Mouse (Mus musculus) adipocyte (in vitro differentiated cells): ENCODE measurements around the gene D1Ertd622e.

Source experiments
- DNase-seq: peaks from one replicate; pipeline ENCODE4 v3.0.0-alpha.2; 2016; ENCODE audit warnings: low spot score

The D1Ertd622e gene

GRCm38 (mm10) chr1:97661406-97662241 lies at the start of gene D1Ertd622e:
D1Ertd622e (minus strand) TSS chr1:97662074.
- peak; percentile 76 for DNase-seq

GRCm38 (mm10) chr1:97710520-97710919 lies 48.6 kb upstream of the D1Ertd622e start:
- no peak for DNase-seq

GRCm38 (mm10) chr1:97705389-97705788 lies 43.5 kb upstream of the D1Ertd622e start:
- DNase-seq, result no peak

- DNase-seq, result no peak
Observed at GRCm38 (mm10) chr1:97704646-97705045, 42.8 kb upstream of the D1Ertd622e start.

GRCm38 (mm10) chr1:97698956-97699570 lies 37.2 kb upstream of the D1Ertd622e start:
- DNase-seq, result no peak

- no peak for DNase-seq
Observed at GRCm38 (mm10) chr1:97697273-97697672, 35.4 kb upstream of the D1Ertd622e start.

- DNase-seq, result no peak
Observed at GRCm38 (mm10) chr1:97693825-97694224, 32.0 kb upstream of the D1Ertd622e start.

- peak; percentile 71 for DNase-seq
Observed at GRCm38 (mm10) chr1:97688756-97689155, 26.9 kb upstream of the D1Ertd622e start.

- DNase-seq, result no peak
Observed at GRCm38 (mm10) chr1:97676526-97677177, 14.8 kb upstream of the D1Ertd622e start.

GRCm38 (mm10) chr1:97676115-97676514 lies 14.2 kb upstream of the D1Ertd622e start:
- DNase-seq, result no peak

- no peak for DNase-seq
Observed at GRCm38 (mm10) chr1:97672849-97673248, 11.0 kb upstream of the D1Ertd622e start.

GRCm38 (mm10) chr1:97667288-97667687 lies 5.4 kb upstream of the D1Ertd622e start:
- no peak for DNase-seq

GRCm38 (mm10) chr1:97662324-97662723 lies 450 bp upstream of the D1Ertd622e start:
- DNase-seq, result no peak

- peak; percentile 88 for DNase-seq
Observed at GRCm38 (mm10) chr1:97660687-97661405, 1.0 kb downstream of the D1Ertd622e start.

- no peak for DNase-seq
Observed at GRCm38 (mm10) chr1:97659405-97659804, 2.5 kb downstream of the D1Ertd622e start.

- DNase-seq, result no peak
Observed at GRCm38 (mm10) chr1:97657786-97658185, 4.1 kb downstream of the D1Ertd622e start.

GRCm38 (mm10) chr1:97657201-97657600 lies 4.7 kb downstream of the D1Ertd622e start:
- DNase-seq, result peak; percentile 48

GRCm38 (mm10) chr1:97654397-97654975 lies 7.4 kb downstream of the D1Ertd622e start:
- no peak for DNase-seq

GRCm38 (mm10) chr1:97650553-97651123 lies 11.2 kb downstream of the D1Ertd622e start:
- DNase-seq, result no peak

GRCm38 (mm10) chr1:97650072-97650471 lies 11.8 kb downstream of the D1Ertd622e start:
- DNase-seq, result no peak

GRCm38 (mm10) chr1:97647037-97647436 lies 14.8 kb downstream of the D1Ertd622e start:
- no peak for DNase-seq
